Mouse (Mus musculus) monocyte, adult 5-6 weeks (primary cell): ENCODE measurements around the gene Vgll4. TPM values are rescaled to one million over a fixed set of nuclear protein-coding genes. Genes with fewer than 3 reads are reported as not detected.

Experiments used
- ATAC-seq: fragments of 153-309, 156-312 bp; replicated peaks from 2 replicates; pipeline ENCODE4 v1.8.0; 2017; ENCODE audit warnings: mild to moderate bottlenecking; ENCODE audit not compliant: low TSS enrichment, insufficient number of reproducible peaks, severe bottlenecking, poor library complexity, low FRiP score
- total RNA-seq: library from RNA; stranded (forward); fragments of 200-1000, 200-491, 200-594 nt; gene quantifications from 3 replicates; pipeline ENCODE4 v1.2.3, GENCODE M21; 2017

Vgll4 gene
- total RNA-seq, 1 experiment from 2014 or later: 88.1 TPM

GRCm38 (mm10) chr6:114953601-114954000, 16.2 kb downstream of the Vgll4 start:
- no peak for ATAC-seq

- ATAC-seq: no peak
Measured at GRCm38 (mm10) chr6:114952356-114952755, 17.4 kb downstream of the Vgll4 start.

GRCm38 (mm10) chr6:114944456-114945438, 25.0 kb downstream of the Vgll4 start:
- ATAC-seq: no peak

DNA sequence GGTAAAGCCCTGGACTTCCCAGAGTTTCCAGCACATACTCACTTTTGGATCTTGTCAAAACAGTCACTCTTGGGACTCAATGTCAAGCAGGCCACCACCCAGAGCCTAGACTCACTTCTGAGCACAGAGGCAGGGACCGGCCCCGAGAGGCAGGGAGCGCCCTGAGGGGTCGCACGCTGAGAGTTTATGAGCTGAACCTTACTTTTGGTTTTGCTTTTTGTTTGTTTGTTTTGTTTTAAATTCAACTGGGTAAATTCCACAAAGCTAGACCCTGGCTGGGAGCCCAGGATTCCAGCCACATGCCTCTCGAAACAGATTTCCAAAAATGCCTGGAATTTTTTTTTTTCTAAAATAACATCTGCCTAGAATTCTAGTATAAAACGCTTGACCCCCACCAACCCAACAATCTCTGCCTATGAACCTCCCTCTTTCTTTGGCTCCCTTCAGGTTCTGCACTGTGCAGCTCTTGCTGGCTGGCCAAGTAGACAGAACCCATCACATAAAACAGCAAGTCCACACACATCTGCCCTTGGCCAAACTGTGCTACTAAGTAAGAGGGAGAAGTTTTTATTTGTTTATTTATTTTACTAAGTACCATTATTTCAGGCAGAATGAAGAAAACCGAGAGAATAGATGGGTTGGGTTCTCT, 28.5 kb downstream of the Vgll4 start:
- ATAC-seq: no peak

GRCm38 (mm10) chr6:114939666-114940065, 30.1 kb downstream of the Vgll4 start:
- 0 out of 2 replicates have a peak, but pooled peaks have one; percentile 50 for ATAC-seq

DNA sequence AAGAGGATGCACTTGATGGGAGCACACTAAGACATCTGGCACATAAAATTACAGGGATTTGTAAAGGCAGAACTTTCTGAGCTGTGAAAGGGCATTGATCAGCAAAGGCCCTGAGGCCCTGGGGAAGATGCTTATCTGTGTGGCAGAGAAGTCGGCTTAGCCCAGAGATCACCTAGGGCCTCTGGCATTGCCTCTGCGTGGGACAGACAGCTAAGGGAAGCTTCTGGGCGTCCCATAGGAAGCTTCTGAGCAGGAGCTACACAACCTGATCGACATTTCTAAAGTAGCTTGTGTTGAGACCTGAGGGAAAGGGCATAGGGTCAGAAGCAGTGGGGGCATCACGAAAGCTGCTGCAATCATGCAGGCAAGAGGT, 32.9 kb downstream of the Vgll4 start:
- no peak for ATAC-seq

DNA sequence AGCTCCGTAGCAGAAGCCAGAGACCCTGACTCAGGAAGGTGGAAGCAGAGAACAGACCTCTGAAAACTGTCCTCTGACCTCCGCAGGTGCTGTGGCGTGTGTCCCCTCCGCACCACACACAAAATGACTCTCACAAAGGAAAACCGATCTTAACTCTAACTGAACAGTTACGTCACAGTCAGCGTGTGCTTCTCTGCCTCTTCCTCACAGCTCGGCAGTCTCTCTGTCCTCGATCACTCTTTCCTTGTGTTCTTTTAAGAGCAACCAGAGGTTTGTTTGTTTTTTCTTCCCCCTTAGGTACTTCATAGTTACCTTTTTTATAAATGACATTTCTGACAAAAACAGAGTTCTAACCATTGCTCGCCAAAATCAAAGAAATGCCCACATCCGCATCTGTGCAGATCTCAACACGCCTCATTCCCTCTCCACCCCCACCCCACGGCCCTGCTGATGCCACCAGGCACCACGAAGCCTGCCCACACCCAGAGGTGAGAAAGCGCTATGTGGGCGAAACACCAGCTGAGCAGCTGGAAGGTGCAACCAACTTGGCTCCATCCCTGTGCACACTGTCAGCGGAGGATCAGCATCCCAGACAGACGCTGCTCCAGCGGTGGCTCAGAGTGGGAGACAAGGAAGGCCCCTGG, 33.4 kb downstream of the Vgll4 start:
- no peak for ATAC-seq

DNA sequence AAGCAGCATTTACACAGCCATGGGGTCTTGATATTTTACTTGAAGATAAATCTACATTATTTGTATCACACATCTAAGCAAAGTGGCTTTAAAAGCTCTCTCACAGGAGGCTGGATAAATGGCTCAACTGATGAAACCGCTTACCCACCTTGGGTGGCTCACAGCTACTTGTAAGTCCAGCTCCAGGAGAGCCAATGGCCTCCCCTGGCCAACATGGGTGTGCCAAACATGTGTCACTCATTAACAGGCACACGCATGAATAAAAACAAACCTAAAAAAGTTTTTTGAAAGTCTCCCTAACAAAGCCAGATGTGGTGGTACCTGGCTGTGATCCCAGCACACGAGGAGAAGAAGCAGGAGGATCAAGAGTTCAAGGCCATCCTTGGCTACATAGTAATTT, 34.4 kb downstream of the Vgll4 start:
- no peak for ATAC-seq

- ATAC-seq: no peak
Measured at GRCm38 (mm10) chr6:114934045-114934444, 35.7 kb downstream of the Vgll4 start.

DNA sequence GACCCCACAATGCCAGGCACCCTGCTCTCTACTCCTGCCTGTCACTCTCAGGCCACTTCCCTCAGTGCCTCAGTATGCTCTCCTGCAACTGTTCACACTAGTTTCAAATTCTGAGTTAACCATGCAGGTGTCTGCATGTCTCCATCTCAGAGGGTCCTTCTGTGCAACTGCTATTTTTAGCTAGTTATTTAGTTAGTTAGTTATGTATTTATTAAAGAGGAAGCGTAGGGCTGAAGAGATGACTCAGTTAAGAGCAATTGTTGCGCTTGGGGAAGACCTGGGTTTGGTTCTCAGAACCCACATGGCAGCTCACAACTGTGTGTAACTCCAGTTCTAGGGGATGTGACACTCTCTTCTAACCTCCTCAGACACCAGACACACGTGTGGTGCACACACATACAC, 36.8 kb downstream of the Vgll4 start:
- ATAC-seq: no peak

GRCm38 (mm10) chr6:114932116-114932500, 37.7 kb downstream of the Vgll4 start:
- ATAC-seq: no peak

DNA sequence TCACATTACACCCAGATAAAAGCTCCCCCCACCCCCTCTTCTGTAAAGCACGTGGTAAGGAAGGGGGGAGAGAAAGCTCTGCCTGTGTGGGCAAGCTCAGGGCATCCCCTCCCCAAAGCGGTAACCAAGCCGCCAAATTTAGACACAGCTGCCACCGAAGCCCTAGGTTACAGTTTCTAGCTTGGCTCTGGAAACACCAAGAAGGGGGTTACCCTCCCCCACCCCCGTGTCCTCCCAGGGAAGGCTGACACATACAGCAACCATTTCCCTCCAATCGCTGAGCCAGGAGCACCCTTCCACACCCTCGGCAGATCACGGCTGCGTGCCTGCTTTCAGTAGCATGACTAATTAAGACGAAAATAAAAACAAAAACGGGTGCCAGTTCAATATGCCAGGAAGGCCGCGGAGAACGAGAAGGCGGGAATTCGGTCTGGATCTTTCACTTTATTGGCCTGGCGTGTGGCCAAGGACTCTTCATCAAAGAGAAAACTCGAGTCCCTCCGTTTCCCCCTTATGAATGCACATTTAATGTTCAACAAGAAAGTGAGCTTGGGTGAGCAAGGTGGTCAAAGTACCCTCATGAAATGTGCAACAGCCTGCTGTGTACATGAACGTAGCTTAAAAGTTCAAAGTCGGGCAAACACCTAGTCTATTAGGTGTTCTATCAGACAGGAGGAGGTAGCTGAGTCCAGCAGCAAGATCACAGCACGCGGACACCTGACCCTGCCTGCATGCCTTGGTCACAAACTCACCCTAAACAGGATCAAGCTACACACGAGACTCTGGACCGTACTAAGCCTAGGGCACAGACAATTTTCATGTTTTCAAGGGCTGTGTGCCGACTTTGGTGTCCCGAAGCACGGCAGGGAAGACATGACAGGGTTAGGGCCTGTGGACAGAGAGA, 38.3 kb downstream of the Vgll4 start:
- ATAC-seq: no peak

DNA sequence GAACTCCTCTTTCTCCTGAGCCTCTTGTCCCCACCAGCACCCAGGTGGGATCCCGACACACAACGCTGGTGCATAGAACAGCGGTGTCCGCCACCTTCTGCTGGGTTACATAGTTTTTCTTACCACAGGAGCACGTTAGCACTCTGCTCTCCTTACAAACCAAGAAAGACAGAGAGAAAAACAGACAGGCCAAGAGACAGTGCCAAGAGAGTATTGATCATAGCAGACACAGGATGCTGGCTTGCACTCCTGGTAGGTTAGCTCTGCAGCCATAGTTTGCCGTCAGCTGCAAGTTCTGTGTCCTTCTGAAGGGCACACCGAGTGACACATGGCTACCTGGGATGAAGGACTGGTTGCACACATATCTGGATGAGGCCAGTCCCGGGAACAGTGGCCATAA, 39.1 kb downstream of the Vgll4 start:
- ATAC-seq: no peak

DNA sequence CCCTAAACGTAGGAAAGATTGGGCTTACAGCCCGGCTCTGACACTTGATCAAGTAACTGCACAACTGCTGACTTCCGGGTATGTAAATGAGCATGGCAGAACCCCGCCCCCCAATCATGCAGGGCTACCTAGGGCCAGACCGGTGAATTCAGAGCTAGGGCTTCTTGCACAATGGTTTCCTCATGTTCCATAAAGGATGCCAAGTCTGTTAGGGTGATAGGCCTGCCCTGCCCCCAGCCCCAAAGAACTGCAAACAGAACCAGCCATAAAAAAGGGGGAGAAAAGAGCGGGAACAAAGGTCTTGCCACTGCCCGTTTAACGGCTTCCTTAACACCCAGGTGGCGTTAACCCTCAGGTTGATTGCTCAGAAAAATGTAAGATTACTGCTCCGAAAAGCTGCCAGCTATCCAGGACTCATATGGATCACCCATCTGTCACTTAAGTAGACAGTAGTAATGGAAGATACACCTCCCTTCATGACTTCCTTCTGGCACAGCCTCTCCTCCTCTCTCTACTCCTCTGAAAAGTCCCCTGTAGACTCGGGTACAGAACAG, 39.7 kb downstream of the Vgll4 start:
- ATAC-seq: no peak

- ATAC-seq: peak; percentile 34; the same call in 1 of the 2 replicates
Measured at GRCm38 (mm10) chr6:114929346-114929745, 40.4 kb downstream of the Vgll4 start.

- ATAC-seq: peak; percentile 66
Measured at GRCm38 (mm10) chr6:114928462-114928861, 41.3 kb downstream of the Vgll4 start.

DNA sequence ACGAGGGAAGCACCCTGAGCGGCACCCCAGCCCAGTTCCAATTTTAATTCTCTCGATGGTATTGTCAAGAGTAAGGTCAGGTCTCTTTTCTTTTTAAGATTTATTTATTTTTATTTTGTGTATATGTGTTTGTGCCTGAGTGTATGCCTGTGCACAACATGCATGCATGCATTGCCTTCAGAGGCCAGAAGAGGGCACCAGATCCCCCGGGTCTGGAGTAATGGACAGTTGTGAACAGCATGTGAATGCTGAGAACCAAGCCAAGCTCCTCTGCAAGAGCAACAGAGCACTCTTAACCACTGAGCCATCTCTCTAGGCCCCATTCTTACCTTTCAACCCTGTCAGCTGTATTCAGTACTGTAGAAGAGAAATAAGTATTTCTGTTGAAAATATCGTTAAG, 42.4 kb downstream of the Vgll4 start:
- no peak for ATAC-seq
